Mouse (Mus musculus): ENCODE results near the gene Tmem164. TPM values are rescaled to one million over a fixed set of nuclear protein-coding genes. Genes with fewer than 3 reads are reported as not detected.

The Tmem164 gene
- total RNA-seq, 4 experiments from 2014 or later = 0.86 to 1.7 (median 1.2) TPM

GRCm38 (mm10) chrX:142748574-142748973 is 67.4 kb downstream of the Tmem164 start:
- DNase-seq (ENCODE audit: low spot score in 2 of 2) = no peak

- DNase-seq (ENCODE audit: low spot score in 2 of 2) = no peak
Observed at GRCm38 (mm10) chrX:142750775-142751174, 69.6 kb downstream of the Tmem164 start.

- no peak for DNase-seq (ENCODE audit: low spot score in 2 of 2)
Observed at GRCm38 (mm10) chrX:142755542-142755941, 74.3 kb downstream of the Tmem164 start.

- no peak for DNase-seq (ENCODE audit: low spot score in 2 of 2)
Observed at GRCm38 (mm10) chrX:142760415-142760814, 79.2 kb downstream of the Tmem164 start.

GRCm38 (mm10) chrX:142763337-142763736 is 82.1 kb downstream of the Tmem164 start:
- no peak for DNase-seq (ENCODE audit: low spot score in 2 of 2)

- no peak for DNase-seq (ENCODE audit: low spot score in 2 of 2)
Observed at GRCm38 (mm10) chrX:142769698-142770097, 88.5 kb downstream of the Tmem164 start.

- DNase-seq (ENCODE audit: low spot score in 2 of 2) = no peak
Observed at GRCm38 (mm10) chrX:142773658-142774057, 92.5 kb downstream of the Tmem164 start.

- no peak for DNase-seq (ENCODE audit: low spot score in 2 of 2)
Observed at GRCm38 (mm10) chrX:142776131-142776530, 94.9 kb downstream of the Tmem164 start.

- no peak for DNase-seq (ENCODE audit: low spot score in 2 of 2)
Observed at GRCm38 (mm10) chrX:142778638-142779037, 97.4 kb downstream of the Tmem164 start.

- DNase-seq (ENCODE audit: low spot score in 2 of 2) = no peak
Observed at GRCm38 (mm10) chrX:142786160-142787052, 105.2 kb downstream of the Tmem164 start.

- DNase-seq (ENCODE audit: low spot score in 2 of 2) = no peak
Observed at GRCm38 (mm10) chrX:142792185-142792584, 111.0 kb downstream of the Tmem164 start.

- DNase-seq (ENCODE audit: low spot score in 2 of 2) = no peak
Observed at GRCm38 (mm10) chrX:142794069-142794610, 112.9 kb downstream of the Tmem164 start.

- DNase-seq (ENCODE audit: low spot score in 2 of 2) = no peak
Observed at GRCm38 (mm10) chrX:142804596-142804995, 123.4 kb downstream of the Tmem164 start.

- DNase-seq (ENCODE audit: low spot score in 2 of 2) = no peak
Observed at GRCm38 (mm10) chrX:142806126-142806525, 124.9 kb downstream of the Tmem164 start.

- DNase-seq (ENCODE audit: low spot score in 2 of 2) = no peak
Observed at GRCm38 (mm10) chrX:142806620-142807061, 125.4 kb downstream of the Tmem164 start.

- no peak for DNase-seq (ENCODE audit: low spot score in 2 of 2)
Observed at GRCm38 (mm10) chrX:142808411-142808810, 127.2 kb downstream of the Tmem164 start.

- DNase-seq (ENCODE audit: low spot score in 2 of 2) = no peak
Observed at GRCm38 (mm10) chrX:142813146-142813545, 131.9 kb downstream of the Tmem164 start.

GRCm38 (mm10) chrX:142818057-142818682 is 137.0 kb downstream of the Tmem164 start:
- DNase-seq (ENCODE audit: low spot score in 2 of 2) = peak in 1 of 2 experiments; percentile 17

- DNase-seq (ENCODE audit: low spot score in 2 of 2) = no peak
Observed at GRCm38 (mm10) chrX:142821239-142821638, 140.0 kb downstream of the Tmem164 start.

- DNase-seq (ENCODE audit: low spot score in 2 of 2) = no peak
Observed at GRCm38 (mm10) chrX:142821846-142822245, 140.6 kb downstream of the Tmem164 start.

- DNase-seq (ENCODE audit: low spot score in 2 of 2) = no peak
Observed at GRCm38 (mm10) chrX:142825309-142825708, 144.1 kb downstream of the Tmem164 start.

- DNase-seq (ENCODE audit: low spot score in 2 of 2) = no peak
Observed at GRCm38 (mm10) chrX:142827644-142828043, 146.4 kb downstream of the Tmem164 start.

All from gastrocnemius, adult 8-10 months (tissue).